Comparison of ENCODE assay signal across 7 mouse cellular contexts in genomic region chr17:14202291-14203030, GRCm38 (mm10). TPM values are rescaled to one million over a fixed set of nuclear protein-coding genes. Genes with fewer than 3 reads are reported as not detected.
DNase-seq lines count a peak whose midpoint lies in the region; ATAC-seq and TF ChIP-seq lines count a peak whose summit lies in the region.

No protein-coding gene starts in this region.

- ATAC-seq in forebrain, embryonic 14.5 days, result no peak
- ATAC-seq in midbrain, embryonic 16.5 days, result peak; percentile 10

- peak overlapping the region; percentile 92 for H3K4me2 ChIP-seq in forebrain, embryonic 14.5 days (ENCODE audit: low read length)
- peak overlapping the region; percentile 80 for H3K4me2 ChIP-seq in midbrain, embryonic 16.5 days (ENCODE audit: low read length)

- H3K27me3 ChIP-seq in thymus, adult 2 months (ENCODE audit: control insufficient read depth, insufficient read depth, low read length), result peaks cover 2% of the 10 kb centered on the region; the same call in 1 of the 2 replicates
- H3K27me3 ChIP-seq in forebrain, embryonic 14.5 days (replicated peaks; ENCODE audit: control insufficient read depth, insufficient read depth, low read length), result peaks cover 34% of the 10 kb centered on the region
- H3K27me3 ChIP-seq in midbrain, embryonic 16.5 days (ENCODE audit: control insufficient read depth, insufficient read depth, low read depth, low read length), result peaks cover 23% of the 10 kb centered on the region

- 10% methylated on average over 18 of the region's 18 CpGs for WGBS in thymus, adult 2 months
- 2% methylated on average over 18 of the region's 18 CpGs for WGBS in forebrain, embryonic 14.5 days
- WGBS in midbrain, embryonic 16.5 days, result 1% methylated on average over 18 of the region's 18 CpGs

- no peak for TF ChIP-seq POLR2A in thymus, adult 2 months (IDR thresholded peaks at IDR 0.05; ENCODE audit: control insufficient read depth, extremely low read depth, insufficient read depth, low read length, poor library complexity)

- no peak for TF ChIP-seq CTCF in thymus, adult 2 months (IDR thresholded peaks at IDR 0.05; ENCODE audit: borderline replicate concordance, control insufficient read depth, extremely low read depth, insufficient read depth, low read length, poor library complexity)

- H3K9me3 ChIP-seq in forebrain, embryonic 14.5 days (replicated peaks; ENCODE audit: control insufficient read depth, low read length), result no peaks in the 10 kb centered on the region
- H3K9me3 ChIP-seq in midbrain, embryonic 16.5 days (replicated peaks; ENCODE audit: control insufficient read depth, low read length, poor library complexity, severe bottlenecking), result no peaks in the 10 kb centered on the region

- H3K27ac ChIP-seq in thymus, adult 2 months (ENCODE audit: control insufficient read depth, insufficient read depth, low read length), result no peak overlapping the region
- H3K27ac ChIP-seq in forebrain, embryonic 14.5 days (ENCODE audit: low read depth, low read length), result no peak overlapping the region
- no peak overlapping the region for H3K27ac ChIP-seq in midbrain, embryonic 16.5 days (ENCODE audit: low read length)

- H3K36me3 ChIP-seq in thymus, adult 2 months (ENCODE audit: control insufficient read depth, insufficient read depth, low read length), result no peaks in the 10 kb centered on the region
- H3K36me3 ChIP-seq in forebrain, embryonic 14.5 days (ENCODE audit: control insufficient read depth, insufficient read depth, low read length), result no peaks in the 10 kb centered on the region
- peaks cover 2% of the 10 kb centered on the region; the same call in 1 of the 2 replicates for H3K36me3 ChIP-seq in midbrain, embryonic 16.5 days (ENCODE audit: control insufficient read depth, insufficient read depth, low read length)

- no peak for DNase-seq in thymus, adult 2 months
- DNase-seq in thymus, postnatal 36 days, result no peak
- DNase-seq in forebrain, embryonic 14.5 days (ENCODE audit: low spot score), result peak; percentile 30
- peak; percentile 90 for DNase-seq in kidney, postnatal 14 days
- no peak for DNase-seq in spleen, postnatal 4 days (ENCODE audit: low spot score in 2 of 2)
- no peak for DNase-seq in thymus, postnatal 10 days (ENCODE audit: low spot score in 2 of 2)

- H3K9ac ChIP-seq in forebrain, embryonic 14.5 days (ENCODE audit: low read length), result peak overlapping the region; percentile 65; the same call in 1 of the 2 replicates
- H3K9ac ChIP-seq in midbrain, embryonic 16.5 days (ENCODE audit: low read depth, low read length), result peak overlapping the region; percentile 81

- no peaks in the 10 kb centered on the region for H3K4me1 ChIP-seq in thymus, adult 2 months (replicated peaks; ENCODE audit: control insufficient read depth, insufficient read depth, low read length)
- H3K4me1 ChIP-seq in forebrain, embryonic 14.5 days (ENCODE audit: control insufficient read depth, insufficient read depth, low read length), result peaks cover 7% of the 10 kb centered on the region
- peaks cover 19% of the 10 kb centered on the region; the same call in 1 of the 2 replicates for H3K4me1 ChIP-seq in midbrain, embryonic 16.5 days (ENCODE audit: control insufficient read depth, insufficient read depth, low read length)

- H3K4me3 ChIP-seq in thymus, adult 2 months (ENCODE audit: control insufficient read depth, insufficient read depth, low read length), result peak overlapping the region; percentile 3; the same call in 1 of the 2 replicates
- peak overlapping the region; percentile 57 for H3K4me3 ChIP-seq in forebrain, embryonic 14.5 days (ENCODE audit: low read depth, low read length)
- H3K4me3 ChIP-seq in midbrain, embryonic 16.5 days (ENCODE audit: low read depth, low read length), result peak overlapping the region; percentile 82

RNA-seq across cellular contexts. Expression of gene Dact2, which starts 1.6 kb away (rescaled TPM):
- 37.4 and 45.8 TPM in 2 replicates for polyA plus RNA-seq in thymus, adult 2 months (2012; rRNA removed)
- 0.99 and 1.4 TPM in 2 replicates for polyA plus RNA-seq in forebrain, embryonic 14.5 days (2014; fragmentation: Nextera tagmentation; extraction: Ambion mirVana)
- 2.0 and 2.1 TPM in 2 replicates for polyA plus RNA-seq in midbrain, embryonic 16.5 days (2015; fragmentation: Nextera tagmentation; extraction: Ambion mirVana)

Comparison
In these comparisons a context has a peak if more than half of its experiments do, and no peak if none do; other contexts are left out.
1. DNase-seq: peak in forebrain, embryonic 14.5 days (single experiment) and kidney, postnatal 14 days (single experiment); none in thymus, adult 2 months (single experiment), thymus, postnatal 36 days (0 of 2), spleen, postnatal 4 days (0 of 2) and thymus, postnatal 10 days (0 of 2).
2. H3K4me3 ChIP-seq: peak in every context shown above with its lines; median percentile 82 in midbrain, embryonic 16.5 days; 57 in forebrain, embryonic 14.5 days; 3 in thymus, adult 2 months.
3. RNA of gene Dact2, which starts 1.6 kb away (polyA plus RNA-seq): 37.4 to 45.8 TPM in thymus, adult 2 months; 2.0 to 2.1 TPM in midbrain, embryonic 16.5 days and 0.99 to 1.4 TPM in forebrain, embryonic 14.5 days; every median in the first group is over 10 times any median in the second.